Mouse (Mus musculus) liver (tissue): ENCODE data around the gene Olfr976.
"Not testable (repeated sequence)": the region's sequence is repeated elsewhere in the genome, so short reads cannot be mapped to it uniquely, and the experiment has no call there.

ENCODE experiments used
- DNase-seq: peaks from one replicate; pipeline ENCODE4 v3.0.0-alpha.2; 2020; ENCODE audit warnings: mixed read lengths

The Olfr976 gene

DNA sequence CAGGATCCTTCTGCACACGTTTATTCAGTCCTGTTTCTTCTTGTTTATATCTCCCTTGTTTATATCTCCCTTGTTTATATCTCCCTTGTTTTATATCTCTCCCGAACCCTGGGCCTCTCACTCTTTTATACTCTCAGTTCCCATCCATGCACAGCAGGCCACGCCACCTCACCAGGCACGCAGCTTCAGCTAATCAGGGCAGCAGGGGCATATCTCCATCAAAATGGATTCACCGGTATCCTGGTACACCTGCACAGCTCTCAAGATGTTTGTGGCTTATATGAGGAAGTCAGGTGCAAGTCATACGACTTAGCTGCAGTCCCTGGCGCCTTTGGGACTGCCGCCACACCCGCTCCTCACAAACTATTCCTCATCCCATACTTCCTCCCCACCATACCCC is at the start of gene Olfr976:
Olfr976 (minus strand) TSS at position 101 of the 400 bp plus-strand sequence.
- DNase-seq = not testable (repeated sequence)

DNA sequence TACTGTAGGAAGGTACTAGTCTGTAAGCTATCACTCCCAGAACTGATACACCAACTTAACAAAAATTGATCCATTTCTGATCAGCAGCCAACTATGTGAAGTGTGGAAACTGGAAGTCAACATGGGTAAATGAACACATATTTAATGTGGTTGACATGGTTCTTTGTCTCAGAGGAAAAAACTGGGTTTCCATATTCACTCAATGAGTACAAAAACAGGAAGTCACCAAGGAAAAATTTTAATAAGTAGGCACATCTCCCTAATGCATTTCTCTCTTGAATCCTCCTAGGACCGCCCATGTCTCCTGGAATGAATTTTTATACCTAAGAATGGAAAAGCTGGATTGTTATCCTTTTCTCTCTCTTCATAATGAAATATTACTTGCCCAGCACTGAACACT is 48.5 kb upstream of the Olfr976 start, which contains the start of gene Olfr980:
Olfr980 (minus strand) TSS at position 101 of the 400 bp plus-strand sequence.
- no peak for DNase-seq

DNA sequence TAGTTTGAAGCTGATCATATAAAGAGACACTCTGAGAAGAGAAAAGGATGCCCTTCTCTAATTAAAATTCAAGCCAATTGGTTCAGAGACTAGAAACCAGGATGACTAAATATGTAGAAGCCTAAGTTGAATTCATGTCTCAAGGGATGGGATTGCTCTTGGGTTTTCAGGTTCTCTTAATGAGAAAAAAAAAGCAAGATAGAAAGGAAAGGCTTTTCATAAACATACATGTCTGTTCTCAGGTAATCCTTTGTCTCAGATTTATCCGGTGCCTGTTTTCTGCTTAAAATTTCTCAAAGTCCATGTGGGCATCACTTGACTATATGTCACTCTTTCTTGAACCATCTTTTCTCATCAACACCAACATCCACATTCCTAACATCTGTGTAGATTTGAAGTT is 42.4 kb upstream of the Olfr976 start, which contains the start of gene Olfr979:
Olfr979 (minus strand) TSS at position 101 of the 400 bp plus-strand sequence.
- DNase-seq = no peak

DNA sequence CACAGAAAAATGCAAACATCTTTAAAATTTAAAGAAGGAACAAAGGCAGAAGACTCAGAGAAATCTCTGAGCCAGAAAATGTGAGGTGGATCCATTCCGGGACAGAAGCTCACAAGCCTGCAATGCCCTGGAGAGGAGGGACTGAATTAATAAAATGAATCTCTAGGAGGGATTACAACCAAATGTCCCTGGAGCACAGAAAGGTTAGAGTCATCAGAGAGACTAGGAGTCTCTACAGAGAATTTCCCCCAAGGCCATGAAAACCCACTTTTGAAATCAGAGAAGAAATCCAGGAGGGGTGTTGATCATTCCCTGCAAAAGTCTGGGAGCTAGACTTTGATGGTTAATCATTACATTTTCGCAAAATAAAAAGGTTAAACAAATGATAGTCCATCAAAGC is 30.9 kb upstream of the Olfr976 start, which contains the start of gene Olfr978:
Olfr978 (plus strand) TSS at position 301 of the 400 bp plus-strand sequence.
- DNase-seq = no peak

DNA sequence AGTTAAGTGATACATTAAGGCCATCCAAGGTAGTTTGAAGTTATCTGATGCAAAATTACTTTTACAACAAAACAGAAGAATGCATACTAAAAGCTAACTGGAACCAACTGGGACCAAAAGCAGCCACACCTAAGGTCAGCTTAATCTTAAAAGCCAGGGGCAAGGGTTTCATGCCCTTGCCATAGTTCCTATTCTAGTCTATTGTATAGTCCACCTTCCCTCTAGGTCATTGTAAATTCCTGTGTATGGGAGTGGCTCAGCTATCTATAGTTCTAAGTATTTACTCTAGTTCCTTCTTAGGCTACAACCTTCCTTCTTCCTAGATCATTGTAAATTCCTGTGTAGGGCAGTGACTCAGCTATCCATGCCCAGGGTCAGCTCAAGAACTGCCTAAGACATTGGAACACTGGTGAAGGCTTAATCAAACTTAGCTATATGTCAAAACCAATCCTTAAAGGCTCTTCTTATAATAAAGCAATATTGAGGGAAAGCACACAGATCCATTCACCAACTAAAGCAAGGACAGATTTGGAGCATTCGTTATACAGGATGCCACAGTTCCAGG is 15.7 kb upstream of the Olfr976 start:
- DNase-seq = not testable (repeated sequence)

DNA sequence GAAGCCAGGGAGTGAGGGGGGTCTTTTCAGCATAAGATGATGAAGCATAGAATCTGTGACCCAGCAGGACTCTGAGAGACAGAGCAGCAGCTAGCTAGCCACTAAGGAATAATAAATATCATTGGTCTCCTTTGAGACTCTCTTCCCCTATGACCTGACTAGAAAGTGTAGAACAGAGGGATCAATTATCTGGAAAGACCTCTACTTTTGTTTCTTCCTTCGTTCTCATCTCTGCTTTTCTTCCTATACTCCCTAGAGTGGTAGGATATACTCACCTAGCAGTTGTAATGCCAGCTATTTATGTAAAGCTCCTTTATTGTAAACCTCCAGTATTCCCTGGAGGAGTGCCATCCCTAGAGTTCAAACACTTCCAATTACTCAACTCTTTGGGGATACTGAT is 9.0 kb downstream of the Olfr976 start, which contains the start of gene Olfr975:
Olfr975 (minus strand) TSS at position 101 of the 400 bp plus-strand sequence.
- DNase-seq = no peak

DNA sequence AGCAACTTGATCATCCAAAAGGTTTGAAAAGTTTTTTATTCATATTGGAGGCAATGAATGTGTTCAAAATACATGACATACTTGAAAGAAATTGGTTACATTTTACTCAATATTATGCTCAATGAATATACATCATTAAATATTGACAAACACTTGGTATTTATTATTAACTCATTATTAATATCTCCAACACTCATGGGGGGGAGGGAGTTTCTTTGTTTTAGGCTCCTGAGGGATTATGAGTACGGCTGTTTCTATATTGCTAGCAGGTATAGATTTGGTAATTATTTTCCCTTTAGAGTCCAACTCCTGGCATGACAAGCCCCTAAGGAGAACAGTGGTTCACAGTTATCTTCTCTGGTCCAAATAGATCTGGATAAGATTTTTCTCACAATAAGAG is 23.7 kb downstream of the Olfr976 start, which contains the start of gene Olfr974:
Olfr974 (plus strand) TSS at position 301 of the 400 bp plus-strand sequence.
- no peak for DNase-seq

DNA sequence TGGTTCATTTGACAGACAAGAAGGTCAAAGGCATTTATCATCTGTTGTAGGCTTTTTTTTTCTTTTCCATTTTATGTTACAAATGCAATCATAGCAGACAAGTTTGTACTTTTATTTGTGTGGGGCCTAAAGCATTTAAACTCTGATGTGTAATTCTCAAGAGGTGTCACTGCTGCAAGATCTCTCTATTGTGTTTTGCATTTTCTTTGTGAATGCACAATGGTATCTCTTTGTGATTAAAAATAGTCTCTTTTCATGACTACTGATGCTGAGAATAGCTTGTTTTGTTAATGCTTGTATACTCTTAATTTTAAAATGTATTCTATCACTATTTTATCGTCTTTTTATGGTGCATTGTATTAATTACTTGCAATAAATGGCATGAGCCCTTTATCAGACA is 32.1 kb downstream of the Olfr976 start:
- DNase-seq = not testable (repeated sequence)

DNA sequence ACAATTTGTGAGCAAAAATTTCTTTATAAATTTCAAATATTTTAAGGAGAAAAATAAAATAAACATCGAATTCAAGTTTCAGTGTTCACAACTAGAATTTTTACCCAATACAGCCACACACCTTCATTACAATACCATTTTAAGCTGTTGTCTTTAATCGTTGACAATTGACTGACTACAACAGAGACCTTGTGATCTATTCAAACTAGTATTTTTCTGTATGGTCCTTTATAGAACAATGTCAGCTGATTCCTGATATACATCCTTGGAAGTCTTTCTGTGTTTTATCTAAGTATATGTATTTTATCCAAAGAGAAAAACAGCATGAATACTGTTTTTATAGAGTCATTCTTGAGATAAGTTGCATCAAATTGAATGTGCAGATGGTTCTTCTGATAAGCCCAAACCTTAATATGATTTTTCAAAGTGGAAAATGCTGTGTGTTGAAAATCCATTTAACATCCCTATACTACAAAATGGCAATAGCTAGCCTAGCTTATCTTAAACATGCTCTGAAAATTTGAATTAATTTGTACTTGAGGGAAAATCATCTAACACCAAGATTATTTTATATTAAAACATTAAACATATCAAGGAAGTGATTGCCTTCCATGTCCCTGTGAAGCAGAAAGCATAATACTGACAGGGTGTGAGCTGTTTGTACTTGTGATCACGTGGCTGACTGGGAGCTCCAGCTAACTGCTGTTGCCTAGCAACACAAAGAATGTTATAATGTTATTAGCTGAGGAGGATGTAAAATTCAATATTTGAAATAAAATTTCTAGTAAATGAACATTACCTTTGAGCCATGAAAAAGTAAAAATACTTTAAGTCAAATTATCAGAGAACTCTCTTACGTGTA is 32.7 kb downstream of the Olfr976 start:
- not testable (repeated sequence) for DNase-seq

DNA sequence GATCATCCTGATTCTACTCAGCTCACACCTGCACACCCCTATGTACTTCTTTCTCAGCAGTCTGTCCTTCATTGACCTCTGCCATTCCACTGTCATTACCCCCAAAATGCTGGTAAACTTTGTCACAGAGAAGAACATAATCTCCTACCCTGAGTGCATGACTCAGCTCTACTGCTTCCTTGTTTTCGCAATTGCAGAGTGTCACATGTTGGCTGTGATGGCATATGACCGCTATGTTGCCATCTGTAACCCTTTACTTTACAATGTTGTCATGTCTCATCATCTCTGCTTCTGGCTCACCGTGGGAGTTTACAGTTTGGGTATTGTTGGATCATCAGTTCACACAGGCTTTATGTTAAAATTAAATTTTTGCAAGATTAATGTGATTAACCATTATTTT is 51.0 kb downstream of the Olfr976 start:
- no peak for DNase-seq

DNA sequence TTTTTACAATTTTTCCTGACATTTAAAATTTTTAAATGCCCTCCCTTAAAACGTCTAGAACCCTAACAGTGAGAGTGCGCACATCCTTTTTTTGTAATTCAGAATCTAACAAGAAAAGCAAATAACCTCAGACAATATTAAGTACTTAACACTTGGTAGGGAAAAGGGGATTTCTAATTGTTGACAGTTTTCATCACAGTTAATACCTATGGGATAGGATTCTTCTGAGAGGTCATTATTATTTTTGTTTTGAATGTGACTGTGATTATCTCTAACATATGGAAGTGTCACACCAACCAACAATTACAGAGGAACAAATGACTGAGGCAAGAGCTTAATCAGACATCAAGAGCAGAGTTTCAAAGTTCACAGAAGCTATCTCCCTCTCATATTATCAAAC is 53.9 kb downstream of the Olfr976 start, which contains the start of gene Olfr229:
Olfr229 (plus strand) TSS at position 301 of the 400 bp plus-strand sequence.
- no peak for DNase-seq

DNA sequence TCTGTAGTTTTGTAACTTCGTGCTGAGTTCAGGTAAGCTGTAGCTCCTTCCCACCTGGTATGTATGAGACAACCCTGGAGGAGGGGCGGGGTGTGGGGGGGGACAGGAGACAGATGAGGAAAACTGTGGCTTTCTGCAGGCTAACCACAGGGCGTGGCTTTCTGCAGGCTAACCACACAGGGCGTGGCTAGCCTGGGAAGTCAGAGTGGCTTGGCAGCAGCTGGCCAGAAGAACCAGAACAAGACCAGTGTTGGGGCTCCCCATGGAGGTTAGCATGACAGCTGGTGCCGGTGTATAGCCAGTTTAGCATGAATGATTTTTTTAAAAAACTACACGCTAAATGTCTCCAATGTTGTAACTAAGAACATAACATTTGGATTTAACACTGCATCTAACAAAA is 55.8 kb downstream of the Olfr976 start:
- peak; percentile 48 for DNase-seq
